In the genomic region with DNA sequence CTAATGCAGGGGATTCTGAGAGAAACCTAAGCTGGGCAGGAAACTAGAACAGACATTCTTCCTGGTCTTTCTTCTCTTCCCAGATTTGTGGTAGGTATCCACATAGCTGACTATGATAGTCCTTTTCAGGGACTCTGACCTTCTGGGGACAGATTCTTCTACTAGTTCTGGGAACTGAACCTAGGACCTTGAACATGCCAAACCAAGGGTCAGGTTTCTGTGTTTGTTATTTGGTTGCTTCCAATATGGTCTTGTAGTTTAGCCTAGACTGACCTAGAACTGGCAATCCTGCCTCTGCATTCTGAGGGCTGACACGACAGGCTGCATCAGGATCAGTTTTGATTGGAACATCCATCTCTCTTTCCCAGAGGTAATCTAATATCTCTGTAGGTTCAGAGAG, we compare ENCODE assay signal across 22 mouse cellular contexts. TPM values are rescaled to one million over a fixed set of nuclear protein-coding genes. Genes with fewer than 3 reads are reported as not detected.
DNase-seq lines count a peak whose midpoint lies in the region; ATAC-seq and TF ChIP-seq lines count a peak whose summit lies in the region.
"Had no signal": no experiment of that assay in that cellular context is flagged by ENCODE, and none has a peak within 500 bp of the region (broad histone marks: within the 10 kb centered on the region; RNA-seq: fewer than 3 reads in every experiment).

No protein-coding gene starts in this region.

- H3K27me3 ChIP-seq in kidney, adult 2 months (replicated peaks; ENCODE audit: control insufficient read depth, insufficient read depth, low read length) = no peaks in the 10 kb centered on the region
- H3K27me3 ChIP-seq in liver, adult 2 months (ENCODE audit: control insufficient read depth, insufficient read depth, low read length) = no peaks in the 10 kb centered on the region
- no peaks in the 10 kb centered on the region for H3K27me3 ChIP-seq in liver, postnatal 0 days (ENCODE audit: insufficient read depth, low read length)
- H3K27me3 ChIP-seq: CH12.LX, Patski had no signal

- no peaks in the 10 kb centered on the region for H3K9me3 ChIP-seq in liver, postnatal 0 days (ENCODE audit: low read length)
- H3K9me3 ChIP-seq: G1E had no signal

- intact Hi-C loops in gastrocnemius, adult 2 months (cut with DNase I) = no loop called here

- no peak overlapping the region for H3K4me2 ChIP-seq in liver, postnatal 0 days (ENCODE audit: low read depth, low read length)

- DNase-seq in gastrocnemius, adult 2 months = no peak
- no peak for DNase-seq in gastrocnemius, postnatal 4 days (ENCODE audit: low spot score in 2 of 2)
- DNase-seq in kidney, adult 2 months = peak; percentile 69
- no peak for DNase-seq in kidney, postnatal 36 days
- peak; percentile 75 for DNase-seq in liver, adult 2 months (ENCODE audit: extremely low read depth, low read depth, low spot score)
- no peak for DNase-seq in liver, postnatal 0 days
- peak; percentile 61 for DNase-seq in skeletal muscle tissue, adult 2 months (ENCODE audit: low read depth, low spot score)
- DNase-seq in cerebellum, postnatal 4 days (ENCODE audit: low spot score in 2 of 2) = no peak
- DNase-seq: adrenal gland, adult 2 months; adrenal gland, adult 8-10 months; adrenal gland, postnatal 10 days; adrenal gland, postnatal 14 days; adrenal gland, postnatal 25 days; adrenal gland, postnatal 36 days; B cell, adult 2 months; cerebellum, adult 11 months; cerebellum, adult 11-12 months had no signal

- no peaks in the 10 kb centered on the region for H3K36me3 ChIP-seq in kidney, adult 2 months (ENCODE audit: control insufficient read depth, insufficient read depth, low read length)
- no peaks in the 10 kb centered on the region for H3K36me3 ChIP-seq in liver, adult 2 months (ENCODE audit: control insufficient read depth, insufficient read depth, low read length)
- no peaks in the 10 kb centered on the region for H3K36me3 ChIP-seq in liver, postnatal 0 days (replicated peaks; ENCODE audit: insufficient read depth, low read length)

- no peak for TF ChIP-seq POLR2A in kidney, adult 2 months (IDR thresholded peaks at IDR 0.05; ENCODE audit: low read depth, low read length)
- TF ChIP-seq POLR2A in liver, adult 2 months (IDR thresholded peaks at IDR 0.05; ENCODE audit: extremely low read depth, insufficient read depth, low read length) = no peak

- no peak overlapping the region for H3K9ac ChIP-seq in liver, adult 2 months (ENCODE audit: low read depth, low read length)
- no peak overlapping the region for H3K9ac ChIP-seq in liver, postnatal 0 days (replicated peaks)

- ATAC-seq in liver, postnatal 0 days = no peak
- ATAC-seq: activated CD4-positive, CD25-positive, alpha-beta regulatory T cell, adult 4 months; CD4-positive, CD25-positive, alpha-beta regulatory T cell, adult 4 months; Patski had no signal

- WGBS in kidney, adult 2 months = 63% methylated on average over 1 of the region's 1 CpGs
- 20% methylated on average over 1 of the region's 1 CpGs for WGBS in liver, adult 2 months
- 71% methylated on average over 1 of the region's 1 CpGs for WGBS in liver, postnatal 0 days (ENCODE audit: insufficient replicate concordance)

- peak overlapping the region; percentile 79 for H3K27ac ChIP-seq in gastrocnemius, adult 2 months
- H3K27ac ChIP-seq in kidney, adult 2 months (ENCODE audit: insufficient read depth, low read depth, low read length) = no peak overlapping the region
- H3K27ac ChIP-seq in liver, adult 2 months (replicated peaks; ENCODE audit: insufficient read depth, low read depth, low read length) = peak overlapping the region; percentile 70
- H3K27ac ChIP-seq in liver, postnatal 0 days (ENCODE audit: low read depth) = no peak overlapping the region

- TF ChIP-seq EP300 in liver, postnatal 0 days (IDR thresholded peaks at IDR 0.05; ENCODE audit: low read depth) = no peak

- H3K79me2 ChIP-seq in liver, adult 2 months (ENCODE audit: control insufficient read depth, insufficient read depth, low read length) = peaks cover 47% of the 10 kb centered on the region; the same call in 1 of the 2 replicates

- peaks cover 12% of the 10 kb centered on the region for H3K4me1 ChIP-seq in kidney, adult 2 months (ENCODE audit: control insufficient read depth, insufficient read depth, low read length)
- H3K4me1 ChIP-seq in liver, adult 2 months (ENCODE audit: control insufficient read depth, insufficient read depth, low read length) = peaks cover 23% of the 10 kb centered on the region
- peaks cover 16% of the 10 kb centered on the region for H3K4me1 ChIP-seq in liver, postnatal 0 days (ENCODE audit: insufficient read depth)

- H3K4me3 ChIP-seq in gastrocnemius, adult 2 months = no peak overlapping the region
- H3K4me3 ChIP-seq in kidney, adult 2 months (ENCODE audit: insufficient read depth, low read depth, low read length) = no peak overlapping the region
- no peak overlapping the region for H3K4me3 ChIP-seq in liver, adult 2 months (ENCODE audit: insufficient read depth, low read depth, low read length)
- H3K4me3 ChIP-seq in liver, postnatal 0 days (ENCODE audit: low read depth, low read length) = no peak overlapping the region

- TF ChIP-seq CTCF in gastrocnemius, adult 2 months (IDR thresholded peaks at IDR 0.05) = no peak
- TF ChIP-seq CTCF in kidney, adult 2 months (conservative IDR thresholded peaks at IDR 0.05; ENCODE audit: insufficient read depth, insufficient read length, low read depth, low read length) = no peak
- TF ChIP-seq CTCF in liver, adult 2 months (IDR thresholded peaks at IDR 0.05; ENCODE audit: low read depth, low read length) = no peak
- no peak for TF ChIP-seq CTCF in liver, postnatal 0 days (IDR thresholded peaks at IDR 0.05; ENCODE audit: low read depth)

RNA-seq across cellular contexts. Expression of gene Rai1, which starts 27.2 kb away (rescaled TPM):
- total RNA-seq in gastrocnemius, adult 2 months (2021) = 10 to 100 TPM; 23.8 to 27.3 TPM
- 10 to 100 TPM; 41.7 to 44.6 TPM for total RNA-seq in gastrocnemius, postnatal 4 days (2021)
- polyA plus RNA-seq in kidney, adult 2 months (2012; rRNA removed) = 26.1 and 29.2 TPM in 2 replicates
- total RNA-seq in liver, adult 2 months (2014; rRNA removed) = 2.7 and 3.4 TPM in 2 replicates
- 9.0 and 12.9 TPM in 2 replicates for polyA plus RNA-seq in liver, adult 2 months (2012; rRNA removed)
- 3.8 and 4.4 TPM in 2 replicates for polyA plus RNA-seq in liver, postnatal 0 days (2015; fragmentation: Nextera tagmentation; extraction: Ambion mirVana)

Comparison
In these comparisons a context has a peak if more than half of its experiments do, and no peak if none do; other contexts are left out.
1. DNase-seq: peak in kidney, adult 2 months (single experiment), liver, adult 2 months (single experiment) and skeletal muscle tissue, adult 2 months (single experiment); none in gastrocnemius, adult 2 months (single experiment), gastrocnemius, postnatal 4 days (0 of 2), kidney, postnatal 36 days (0 of 2), liver, postnatal 0 days (single experiment) and cerebellum, postnatal 4 days (0 of 2).
2. H3K27ac ChIP-seq: peak in gastrocnemius, adult 2 months (single experiment) and liver, adult 2 months (single experiment); none in kidney, adult 2 months (single experiment) and liver, postnatal 0 days (single experiment).